Mouse (Mus musculus): ENCODE data around the gene Chrd. TPM values are rescaled to one million over a fixed set of nuclear protein-coding genes. Genes with fewer than 3 reads are reported as not detected.

Chrd gene
- total RNA-seq, 1 experiment, result 3.7 TPM

DNA sequence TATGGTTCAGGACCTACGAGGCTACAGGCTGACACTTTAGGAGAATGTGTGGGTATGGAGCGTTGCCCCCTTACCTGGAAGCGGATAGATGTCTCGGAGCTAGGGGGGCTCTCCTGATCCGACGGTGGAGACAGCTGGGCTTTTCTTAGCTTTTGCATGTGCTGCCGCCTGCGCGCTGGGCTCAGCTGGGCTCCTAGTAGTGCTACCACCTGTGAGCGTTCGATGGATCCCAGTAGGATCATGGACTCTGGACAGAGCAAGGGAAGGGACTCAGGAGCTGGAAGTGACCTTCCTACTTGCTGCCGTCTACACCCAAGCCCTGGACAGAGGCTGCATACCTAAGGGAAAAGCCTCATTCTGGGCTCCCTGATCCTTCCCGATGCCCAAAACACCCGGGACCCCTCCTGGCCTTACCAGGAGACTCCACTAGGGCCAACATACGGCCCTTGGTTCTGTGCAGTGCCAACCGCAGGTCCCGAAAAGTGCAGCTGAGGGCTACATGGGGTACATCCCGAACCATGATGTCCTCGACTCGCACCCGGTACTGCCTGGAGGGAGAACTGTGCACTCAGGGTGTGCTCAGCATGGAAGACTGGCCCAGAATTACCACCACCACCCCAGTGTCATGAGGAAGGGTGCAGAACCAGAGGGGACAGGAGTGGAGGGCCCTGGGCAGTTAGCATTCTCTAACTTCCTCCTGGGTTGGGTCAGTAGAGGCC is 24.5 kb upstream of the Chrd start:
- Histone ChIP-seq H3K4me1 (ENCODE audit: control insufficient read depth in 2 of 2, insufficient read depth in 2 of 2, low read length in 2 of 2, poor library complexity in 1 of 2) (peaks cover 5 to 23% of the 10 kb centered on the region in 2 experiments), H3K9ac (ENCODE audit: insufficient read depth, low read depth, low read length, poor library complexity, severe bottlenecking) (no peak overlapping the region), H3K27ac (ENCODE audit: insufficient read depth, low read depth, low read length, poor library complexity, severe bottlenecking) (no peak overlapping the region), H3K9me3 (ENCODE audit: control insufficient read depth, insufficient read depth, low read depth, low read length) (no peaks in the 10 kb centered on the region), H3K4me3 (ENCODE audit: insufficient read depth in 1 of 2, low read depth in 1 of 2, low read length in 2 of 2, poor library complexity in 1 of 2, severe bottlenecking in 1 of 2) (no peak overlapping the region), H3K36me3 (ENCODE audit: control insufficient read depth, insufficient read depth, low read length, poor library complexity, severe bottlenecking) (peaks cover 63% of the 10 kb centered on the region)
- in situ Hi-C loops (cut with MboI; ENCODE audit: low sequenced_read_pairs in 2 of 2, unreplicated experiment in 2 of 2), result no loop called here
- no peak for TF ChIP-seq ZNF384 (IDR thresholded peaks at IDR 0.05; ENCODE audit: low read depth, low read length)
- no peak for TF ChIP-seq HCFC1 (IDR thresholded peaks at IDR 0.05; ENCODE audit: borderline replicate concordance, insufficient read depth, low read length)
- TF ChIP-seq MAFK (IDR thresholded peaks at IDR 0.05; ENCODE audit: insufficient read depth, low read depth, low read length), result no peak
- DNase-seq (ENCODE audit: low read depth, low spot score), result no peak

DNA sequence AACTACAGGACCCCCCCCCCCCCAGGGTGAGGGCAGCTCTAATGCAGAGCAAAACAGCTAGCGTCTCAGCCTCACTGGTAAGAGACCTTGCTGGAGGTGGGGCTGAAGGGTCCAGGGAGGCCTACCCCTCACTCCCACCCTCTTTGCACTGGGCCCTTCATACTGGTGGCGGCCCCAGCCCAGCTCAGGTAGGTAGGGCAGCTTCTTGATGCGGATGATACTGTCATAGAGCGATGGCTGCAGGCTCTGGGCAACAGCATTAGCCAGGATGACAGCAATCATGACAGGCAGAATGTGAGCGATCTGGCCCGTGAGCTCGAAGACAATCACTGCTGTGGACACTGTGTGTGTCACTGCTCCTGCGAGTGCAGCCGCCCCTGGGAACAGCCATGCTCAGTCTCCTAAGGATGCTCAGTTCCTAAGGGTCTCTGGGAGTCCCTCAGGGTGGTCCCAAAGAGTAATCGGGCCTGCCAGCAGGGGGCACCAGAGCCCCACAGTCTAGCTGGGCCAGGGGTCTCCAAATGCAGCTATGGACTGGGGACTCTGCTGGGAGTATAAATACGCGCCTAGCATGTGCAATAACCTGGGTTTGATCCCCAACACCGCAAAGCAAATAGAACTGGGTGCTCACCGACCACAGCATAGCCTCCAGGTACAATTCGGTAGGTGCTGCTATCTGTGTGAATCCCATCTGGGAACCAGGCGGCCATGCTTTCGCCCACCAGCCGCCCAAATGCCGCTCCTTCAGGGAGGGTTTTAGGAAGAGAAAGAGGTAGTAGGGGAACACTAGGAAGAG is 23.8 kb upstream of the Chrd start:
- H3K36me3 ChIP-seq (ENCODE audit: control insufficient read depth, insufficient read depth, low read length, poor library complexity, severe bottlenecking), result peaks cover 65% of the 10 kb centered on the region
- no peak overlapping the region for H3K4me3 ChIP-seq (ENCODE audit: insufficient read depth in 1 of 2, low read depth in 1 of 2, low read length in 2 of 2, poor library complexity in 1 of 2, severe bottlenecking in 1 of 2)
- peaks cover 7 to 28% of the 10 kb centered on the region in 2 experiments for H3K4me1 ChIP-seq (ENCODE audit: control insufficient read depth in 2 of 2, insufficient read depth in 2 of 2, low read length in 2 of 2, poor library complexity in 1 of 2)
- no peak overlapping the region for H3K27ac ChIP-seq (ENCODE audit: insufficient read depth, low read depth, low read length, poor library complexity, severe bottlenecking)
- in situ Hi-C loops (cut with MboI; ENCODE audit: low sequenced_read_pairs in 2 of 2, unreplicated experiment in 2 of 2), result no loop called here
- no peaks in the 10 kb centered on the region for H3K9me3 ChIP-seq (ENCODE audit: control insufficient read depth, insufficient read depth, low read depth, low read length)
- TF ChIP-seq MAFK (IDR thresholded peaks at IDR 0.05; ENCODE audit: insufficient read depth, low read depth, low read length) (no peak), ZC3H11A (IDR thresholded peaks at IDR 0.05; ENCODE audit: borderline replicate concordance, low read depth, low read length) (peak; percentile 29; the same call in 1 of the 2 replicates), ZNF384 (IDR thresholded peaks at IDR 0.05; ENCODE audit: low read depth, low read length) (no peak), HCFC1 (IDR thresholded peaks at IDR 0.05; ENCODE audit: borderline replicate concordance, insufficient read depth, low read length) (no peak), CHD2 (IDR thresholded peaks at IDR 0.05; ENCODE audit: low read depth, low read length) (no peak)
- no peak overlapping the region for H3K9ac ChIP-seq (ENCODE audit: insufficient read depth, low read depth, low read length, poor library complexity, severe bottlenecking)
- no peak for DNase-seq (ENCODE audit: low read depth, low spot score)

DNA sequence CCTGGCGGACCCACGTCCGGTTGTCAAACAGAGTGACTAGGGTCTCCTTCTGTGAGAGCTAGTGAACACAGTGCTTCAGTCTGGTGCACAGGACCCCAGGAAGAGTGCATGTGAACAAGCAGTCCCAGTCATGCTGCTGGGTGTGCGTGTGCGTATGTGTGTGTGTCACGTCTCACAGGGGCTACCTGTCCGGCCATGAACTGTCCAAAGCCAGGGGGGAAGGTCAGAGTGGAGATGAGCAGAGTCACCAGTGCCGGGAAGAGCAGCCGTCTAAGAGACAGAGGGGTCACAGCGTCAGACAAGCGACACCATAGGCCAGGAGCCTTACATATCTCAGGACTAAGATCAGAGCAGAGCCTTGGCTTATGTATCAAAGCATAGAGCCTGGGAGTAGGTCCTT is 22.6 kb upstream of the Chrd start:
- in situ Hi-C loops (cut with MboI; ENCODE audit: low sequenced_read_pairs in 2 of 2, unreplicated experiment in 2 of 2), result no loop called here
- DNase-seq (ENCODE audit: low read depth, low spot score), result no peak
- no peak for TF ChIP-seq ZNF384 (IDR thresholded peaks at IDR 0.05; ENCODE audit: low read depth, low read length)
- no peak for TF ChIP-seq HCFC1 (IDR thresholded peaks at IDR 0.05; ENCODE audit: borderline replicate concordance, insufficient read depth, low read length)
- TF ChIP-seq CHD2 (IDR thresholded peaks at IDR 0.05; ENCODE audit: low read depth, low read length), result no peak
- TF ChIP-seq ZC3H11A (IDR thresholded peaks at IDR 0.05; ENCODE audit: borderline replicate concordance, low read depth, low read length), result no peak
- no peak for TF ChIP-seq MAFK (IDR thresholded peaks at IDR 0.05; ENCODE audit: insufficient read depth, low read depth, low read length)
- Histone ChIP-seq H3K36me3 (ENCODE audit: control insufficient read depth, insufficient read depth, low read length, poor library complexity, severe bottlenecking) (peaks cover 65% of the 10 kb centered on the region), H3K4me1 (ENCODE audit: control insufficient read depth in 2 of 2, insufficient read depth in 2 of 2, low read length in 2 of 2, poor library complexity in 1 of 2) (peaks cover 7 to 36% of the 10 kb centered on the region in 2 experiments), H3K27ac (ENCODE audit: insufficient read depth, low read depth, low read length, poor library complexity, severe bottlenecking) (no peak overlapping the region), H3K9me3 (ENCODE audit: control insufficient read depth, insufficient read depth, low read depth, low read length) (no peaks in the 10 kb centered on the region), H3K4me3 (ENCODE audit: insufficient read depth in 1 of 2, low read depth in 1 of 2, low read length in 2 of 2, poor library complexity in 1 of 2, severe bottlenecking in 1 of 2) (no peak overlapping the region), H3K9ac (ENCODE audit: insufficient read depth, low read depth, low read length, poor library complexity, severe bottlenecking) (no peak overlapping the region)

DNA sequence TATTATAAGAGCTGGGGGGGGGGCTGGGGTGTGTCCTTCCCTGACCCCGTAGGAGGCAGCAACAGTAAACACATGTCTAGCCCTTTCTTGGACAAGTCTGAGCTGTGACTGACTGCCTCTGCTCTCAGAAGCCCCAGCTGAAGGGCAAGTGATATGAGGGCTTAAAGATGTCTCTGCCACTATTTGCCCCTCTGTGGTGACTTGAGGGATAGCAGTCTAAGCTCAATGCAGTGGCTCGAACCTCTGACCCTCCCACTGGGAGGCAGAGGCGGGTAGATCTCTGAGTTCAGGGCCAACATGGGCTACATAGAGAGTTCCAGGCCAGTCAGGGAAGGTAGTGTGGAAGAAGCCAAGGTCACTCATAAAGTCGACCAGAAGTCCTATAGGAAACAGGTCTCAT is 22.1 kb upstream of the Chrd start:
- Histone ChIP-seq H3K36me3 (ENCODE audit: control insufficient read depth, insufficient read depth, low read length, poor library complexity, severe bottlenecking) (peaks cover 63% of the 10 kb centered on the region), H3K4me3 (ENCODE audit: insufficient read depth in 1 of 2, low read depth in 1 of 2, low read length in 2 of 2, poor library complexity in 1 of 2, severe bottlenecking in 1 of 2) (no peak overlapping the region), H3K9me3 (ENCODE audit: control insufficient read depth, insufficient read depth, low read depth, low read length) (no peaks in the 10 kb centered on the region), H3K4me1 (ENCODE audit: control insufficient read depth in 2 of 2, insufficient read depth in 2 of 2, low read length in 2 of 2, poor library complexity in 1 of 2) (peaks cover 7 to 36% of the 10 kb centered on the region in 2 experiments), H3K9ac (ENCODE audit: insufficient read depth, low read depth, low read length, poor library complexity, severe bottlenecking) (no peak overlapping the region), H3K27ac (ENCODE audit: insufficient read depth, low read depth, low read length, poor library complexity, severe bottlenecking) (no peak overlapping the region)
- no peak for DNase-seq (ENCODE audit: low read depth, low spot score)
- in situ Hi-C loops (cut with MboI; ENCODE audit: low sequenced_read_pairs in 2 of 2, unreplicated experiment in 2 of 2), result no loop called here
- TF ChIP-seq CHD2 (IDR thresholded peaks at IDR 0.05; ENCODE audit: low read depth, low read length), result no peak
- TF ChIP-seq ZNF384 (IDR thresholded peaks at IDR 0.05; ENCODE audit: low read depth, low read length), result no peak
- TF ChIP-seq MAFK (IDR thresholded peaks at IDR 0.05; ENCODE audit: insufficient read depth, low read depth, low read length), result no peak
- TF ChIP-seq HCFC1 (IDR thresholded peaks at IDR 0.05; ENCODE audit: borderline replicate concordance, insufficient read depth, low read length), result no peak
- TF ChIP-seq ZC3H11A (IDR thresholded peaks at IDR 0.05; ENCODE audit: borderline replicate concordance, low read depth, low read length), result no peak

Data from ES-E14 (cell line).